Mouse (Mus musculus): Measurements from ENCODE around the gene Bglap.

DNA sequence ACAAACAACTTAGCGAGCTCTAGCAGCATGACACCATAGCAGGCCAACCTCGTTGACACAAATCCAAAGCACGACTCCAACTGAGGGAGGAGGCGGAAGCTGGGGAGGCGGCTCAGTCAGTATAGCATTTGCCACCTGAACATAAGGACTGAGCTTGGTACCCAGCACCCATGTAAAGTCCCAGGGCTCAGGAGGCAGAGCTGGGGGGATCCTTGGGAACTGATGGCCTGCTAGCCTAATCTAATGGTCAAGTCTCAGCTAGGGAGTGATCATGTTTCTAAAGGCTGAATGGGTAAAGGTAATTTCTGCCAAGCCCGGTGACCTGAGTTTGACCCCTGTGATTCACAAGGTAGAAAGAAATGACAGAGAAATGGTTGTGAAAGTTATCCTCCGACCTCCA lies 23.3 kb upstream of the Bglap start:
- no peak for TF ChIP-seq EP300 (optimal IDR thresholded peaks at IDR 0.05)
- TF ChIP-seq CTCF (IDR thresholded peaks at IDR 0.05; ENCODE audit: low read depth), result no peak
